Mouse (Mus musculus) lung, embryonic 14.5 days (tissue): ENCODE results near the gene Efnb3. TPM values are rescaled to one million over a fixed set of nuclear protein-coding genes. Genes with fewer than 3 reads are reported as not detected.

Source experiments
- ATAC-seq: fragments of 200-750 bp; cut with Nextera tagmentation; 2 replicates; pipeline ENCODE4 v1.8.0; 2017; ENCODE audit warnings: mild to moderate bottlenecking, moderate TSS enrichment, moderate library complexity; ENCODE audit not compliant: insufficient read depth
- DNase-seq: peaks from one replicate; pipeline ENCODE4 v3.0.0-alpha.2; 2015
- H3K27ac ChIP-seq: fragments of 300-500 bp; sonication (generic); 2 replicates; pipeline ENCODE4 v1.5.1; 2014; ENCODE audit warnings: low read depth, mild to moderate bottlenecking, moderate library complexity
- H3K27me3 ChIP-seq: fragments of 300-500 bp; sonication (generic); 2 replicates; pipeline ENCODE4 v1.6.1; 2014; ENCODE audit warnings: low read length, control low read depth; ENCODE audit not compliant: insufficient read depth
- H3K36me3 ChIP-seq: fragments of 300-500 bp; sonication (generic); 2 replicates; pipeline ENCODE4 v1.6.1; 2014; ENCODE audit warnings: control low read depth; ENCODE audit not compliant: insufficient read depth
- H3K4me1 ChIP-seq: fragments of 300-500 bp; sonication (generic); 2 replicates; pipeline ENCODE4 v1.6.1; 2014; ENCODE audit warnings: antibody characterized with exemption, control low read depth; ENCODE audit not compliant: insufficient read depth
- H3K4me2 ChIP-seq: fragments of 300-500 bp; sonication (generic); 2 replicates; pipeline ENCODE4 v1.6.1; 2014; ENCODE audit warnings: mild to moderate bottlenecking
- H3K4me3 ChIP-seq: fragments of 300-500 bp; sonication (generic); 2 replicates; pipeline ENCODE4 v1.5.1; 2014; ENCODE audit warnings: low read depth, low read length
- H3K9ac ChIP-seq: fragments of 300-500 bp; sonication (generic); 2 replicates; pipeline ENCODE4 v1.6.1; 2014
- H3K9me3 ChIP-seq: fragments of 300-500 bp; sonication (generic); 2 replicates; pipeline ENCODE4 v1.6.1; 2016; ENCODE audit warnings: low read depth, low read length, control low read depth
- CTCF ChIP-seq: IDR thresholded peaks from 2 replicates; pipeline ENCODE4 v1.5.1; 2016; ENCODE audit warnings: antibody characterized with exemption, low read depth
- WGBS: fragments of 180-500 bp; shearing (Covaris S2); extraction: QIAGEN DNeasy Blood & Tissue Kit; methylation state at CpG from one replicate; pipeline ENCODE4 v1.1.7; 2014; 5-methylcytosine and 5-hydroxymethylcytosine counted together
- polyA plus RNA-seq: library from polyadenylated mRNA; unstranded; fragments of >200 nt; fragmentation: Nextera tagmentation; extraction: Ambion mirVana; gene quantifications from 2 replicates; pipeline ENCODE4 v1.2.1, GENCODE M21; 2014

The Efnb3 gene
- polyA plus RNA-seq: 2.8 and 3.3 TPM in 2 replicates

- H3K9me3 ChIP-seq: no peaks in the 10 kb centered on the region
- peak within 1 kb of the TSS; percentile 59 for H3K4me3 ChIP-seq
- peaks cover 29% of the 10 kb centered on the region for H3K36me3 ChIP-seq
- ATAC-seq (peak; percentile 50), DNase-seq (peak; percentile 76)
- H3K4me1 ChIP-seq: peaks cover 9% of the 10 kb centered on the region; the same call in 1 of the 2 replicates
- WGBS: under 1% methylated on average over 58 of the region's 59 CpGs
- TF ChIP-seq CTCF: no peak
- H3K27me3 ChIP-seq: no peaks in the 10 kb centered on the region
- H3K9ac ChIP-seq: peak within 1 kb of the TSS; percentile 85
- peak within 1 kb of the TSS; percentile 99 for H3K4me2 ChIP-seq
- H3K27ac ChIP-seq: no peak within 1 kb of the TSS; the same call in 1 of the 2 replicates
Observed at GRCm38 (mm10) chr11:69559851-69560765, at the start of gene Efnb3. Gene Efnb3, minus strand, starts transcription at chr11:69560205.

- Histone ChIP-seq H3K4me3 (no peak overlapping the region), H3K4me2 (no peak overlapping the region), H3K36me3 (no peaks in the 10 kb centered on the region), H3K27me3 (peaks cover 9% of the 10 kb centered on the region; the same call in 1 of the 2 replicates), H3K9me3 (no peaks in the 10 kb centered on the region), H3K9ac (no peak overlapping the region), H3K27ac (no peak overlapping the region), H3K4me1 (peaks cover 12% of the 10 kb centered on the region)
- DNase-seq: no peak
- ATAC-seq: no peak
- WGBS: 56% methylated on average over 7 of the region's 7 CpGs
- TF ChIP-seq CTCF: no peak
Observed at GRCm38 (mm10) chr11:69609416-69609815, 49.4 kb upstream of the Efnb3 start.

GRCm38 (mm10) chr11:69608525-69608924 lies 48.5 kb upstream of the Efnb3 start:
- no peak for ATAC-seq
- no peaks in the 10 kb centered on the region for H3K36me3 ChIP-seq
- H3K27ac ChIP-seq: no peak overlapping the region
- no peak for TF ChIP-seq CTCF
- peaks cover 14% of the 10 kb centered on the region; the same call in 1 of the 2 replicates for H3K27me3 ChIP-seq
- peaks cover 11% of the 10 kb centered on the region for H3K4me1 ChIP-seq
- no peak overlapping the region for H3K4me3 ChIP-seq
- no peak overlapping the region for H3K4me2 ChIP-seq
- DNase-seq: no peak
- no peaks in the 10 kb centered on the region for H3K9me3 ChIP-seq
- 77% methylated on average over 3 of the region's 3 CpGs for WGBS
- no peak overlapping the region for H3K9ac ChIP-seq

GRCm38 (mm10) chr11:69606832-69607231 lies 46.8 kb upstream of the Efnb3 start:
- DNase-seq: no peak
- Histone ChIP-seq H3K4me2 (no peak overlapping the region), H3K4me3 (no peak overlapping the region)

GRCm38 (mm10) chr11:69606491-69606795 lies 46.4 kb upstream of the Efnb3 start:
- no peak for ATAC-seq
- 53% methylated on average over 2 of the region's 2 CpGs for WGBS
- Histone ChIP-seq H3K4me3 (peak overlapping the region; percentile 59), H3K27me3 (peaks cover 14% of the 10 kb centered on the region; the same call in 1 of the 2 replicates), H3K9ac (no peak overlapping the region), H3K9me3 (no peaks in the 10 kb centered on the region), H3K4me1 (peaks cover 16% of the 10 kb centered on the region), H3K4me2 (peak overlapping the region; percentile 100), H3K36me3 (no peaks in the 10 kb centered on the region), H3K27ac (no peak overlapping the region)
- DNase-seq: no peak
- no peak for TF ChIP-seq CTCF

More at GRCm38 (mm10) chr11:69606832-69607231, 46.8 kb upstream of the Efnb3 start:
- Histone ChIP-seq H3K4me1 (peaks cover 14% of the 10 kb centered on the region), H3K27me3 (peaks cover 14% of the 10 kb centered on the region; the same call in 1 of the 2 replicates), H3K36me3 (no peaks in the 10 kb centered on the region), H3K27ac (no peak overlapping the region), H3K9ac (no peak overlapping the region), H3K9me3 (no peaks in the 10 kb centered on the region)
- ATAC-seq: no peak
- 71% methylated on average over 2 of the region's 2 CpGs for WGBS
- TF ChIP-seq CTCF: no peak

GRCm38 (mm10) chr11:69605726-69606490 lies 45.9 kb upstream of the Efnb3 start, which contains the start of gene Atp1b2:
Gene Atp1b2, minus strand, starts transcription at chr11:69605942.
- Histone ChIP-seq H3K4me3 (peak within 1 kb of the TSS; percentile 59), H3K4me1 (peaks cover 17% of the 10 kb centered on the region), H3K4me2 (peak within 1 kb of the TSS; percentile 100), H3K27ac (peak within 1 kb of the TSS; percentile 61; the same call in 1 of the 2 replicates), H3K27me3 (peaks cover 14% of the 10 kb centered on the region; the same call in 1 of the 2 replicates), H3K9me3 (no peaks in the 10 kb centered on the region), H3K36me3 (no peaks in the 10 kb centered on the region), H3K9ac (peak within 1 kb of the TSS; percentile 66)
- TF ChIP-seq CTCF: no peak
- peak; percentile 85 for DNase-seq
- WGBS: 2% methylated on average over 32 of the region's 32 CpGs
- peak; percentile 89 for ATAC-seq
